Mouse (Mus musculus) limb, embryonic 12.5 days (tissue): ENCODE data around the gene Dpagt1. TPM values are rescaled to one million over a fixed set of nuclear protein-coding genes. Genes with fewer than 3 reads are reported as not detected.
"Not testable (repeated sequence)": the region's sequence is repeated elsewhere in the genome, so short reads cannot be mapped to it uniquely, and the experiment has no call there.

Experiments used
- ATAC-seq: fragments of 200-750 bp; cut with Nextera tagmentation; 2 replicates; pipeline ENCODE4 v1.8.0; 2017; ENCODE audit warnings: low read depth, moderate TSS enrichment; ENCODE audit not compliant: insufficient number of reproducible peaks, insufficient read depth, low FRiP score, low TSS enrichment
- H3K27ac ChIP-seq: fragments of 300-500 bp; sonication (generic); 2 replicates; pipeline ENCODE4 v1.5.1; 2016; ENCODE audit warnings: mild to moderate bottlenecking, moderate library complexity
- H3K27me3 ChIP-seq: fragments of 300-500 bp; sonication (generic); 2 replicates; pipeline ENCODE4 v1.6.1; 2016; ENCODE audit warnings: mild to moderate bottlenecking, moderate library complexity
- H3K36me3 ChIP-seq: fragments of 300-500 bp; sonication (generic); 2 replicates; pipeline ENCODE4 v1.6.1; 2016; ENCODE audit warnings: mild to moderate bottlenecking, moderate library complexity
- H3K4me1 ChIP-seq: fragments of 300-500 bp; sonication (generic); replicated peaks from 2 replicates; pipeline ENCODE4 v1.6.1; 2016
- H3K4me2 ChIP-seq: fragments of 300-500 bp; sonication (generic); 2 replicates; pipeline ENCODE4 v1.6.1; 2016; ENCODE audit warnings: mild to moderate bottlenecking, moderate library complexity
- H3K4me3 ChIP-seq: fragments of 300-500 bp; sonication (generic); replicated peaks from 2 replicates; pipeline ENCODE4 v1.5.1; 2016; ENCODE audit warnings: mild to moderate bottlenecking
- H3K9ac ChIP-seq: fragments of 300-500 bp; sonication (generic); replicated peaks from 2 replicates; pipeline ENCODE4 v1.6.1; 2016; ENCODE audit warnings: mild to moderate bottlenecking, moderate library complexity
- H3K9me3 ChIP-seq: fragments of 300-500 bp; sonication (generic); 2 replicates; pipeline ENCODE4 v1.6.1; 2016; ENCODE audit warnings: mild to moderate bottlenecking, moderate library complexity
- WGBS: fragments of 180-500 bp; shearing (Covaris S2); methylation state at CpG from one replicate; pipeline ENCODE4 v1.1.7; 2016; 5-methylcytosine and 5-hydroxymethylcytosine counted together
- polyA plus RNA-seq: library from polyadenylated mRNA; unstranded; fragments of >200 nt; fragmentation: Nextera tagmentation; extraction: Ambion mirVana; gene quantifications from 2 replicates; pipeline ENCODE4 v1.2.1, GENCODE M21; 2016

Dpagt1 gene
- polyA plus RNA-seq, result 38.1 and 38.6 TPM in 2 replicates

- Histone ChIP-seq H3K36me3 (peaks cover 25% of the 10 kb centered on the region), H3K27me3 (no peaks in the 10 kb centered on the region), H3K27ac (peak within 1 kb of the TSS; percentile 95), H3K9me3 (no peaks in the 10 kb centered on the region), H3K4me3 (peak within 1 kb of the TSS; percentile 75), H3K4me2 (peak within 1 kb of the TSS; percentile 79), H3K4me1 (peaks cover 14% of the 10 kb centered on the region), H3K9ac (peak within 1 kb of the TSS; percentile 88)
- no peak for ATAC-seq
- WGBS, result 3% methylated on average over 12 of the region's 12 CpGs
Measured at GRCm38 (mm10) chr9:44325768-44326370, at the start of gene Dpagt1. Gene Dpagt1 (plus strand): TSS chr9:44326019.

GRCm38 (mm10) chr9:44283183-44283582 lies 42.6 kb upstream of the Dpagt1 start:
- peaks cover 30% of the 10 kb centered on the region for H3K27me3 ChIP-seq
- ATAC-seq, result no peak
- peaks cover 6% of the 10 kb centered on the region; the same call in 1 of the 2 replicates for H3K36me3 ChIP-seq
- WGBS, result 70% methylated on average over 5 of the region's 5 CpGs
- no peak overlapping the region for H3K9ac ChIP-seq
- no peaks in the 10 kb centered on the region for H3K9me3 ChIP-seq
- no peak overlapping the region for H3K27ac ChIP-seq
- H3K4me2 ChIP-seq, result no peak overlapping the region
- peaks cover 11% of the 10 kb centered on the region for H3K4me1 ChIP-seq
- no peak overlapping the region for H3K4me3 ChIP-seq

- 14% methylated on average over 6 of the region's 6 CpGs for WGBS
- Histone ChIP-seq H3K4me3 (peak overlapping the region; percentile 76), H3K4me2 (peak overlapping the region; percentile 95; the same call in 1 of the 2 replicates), H3K4me1 (peaks cover 16% of the 10 kb centered on the region), H3K9me3 (0 out of 2 replicates have a peak, but pooled peaks cover 6% of the 10 kb centered on the region), H3K27me3 (peaks cover 46% of the 10 kb centered on the region), H3K27ac (no peak overlapping the region), H3K36me3 (peaks cover 14% of the 10 kb centered on the region), H3K9ac (peak overlapping the region; percentile 81; the same call in 1 of the 2 replicates)
- ATAC-seq, result no peak
Measured at GRCm38 (mm10) chr9:44286256-44286850, 39.5 kb upstream of the Dpagt1 start.

DNA sequence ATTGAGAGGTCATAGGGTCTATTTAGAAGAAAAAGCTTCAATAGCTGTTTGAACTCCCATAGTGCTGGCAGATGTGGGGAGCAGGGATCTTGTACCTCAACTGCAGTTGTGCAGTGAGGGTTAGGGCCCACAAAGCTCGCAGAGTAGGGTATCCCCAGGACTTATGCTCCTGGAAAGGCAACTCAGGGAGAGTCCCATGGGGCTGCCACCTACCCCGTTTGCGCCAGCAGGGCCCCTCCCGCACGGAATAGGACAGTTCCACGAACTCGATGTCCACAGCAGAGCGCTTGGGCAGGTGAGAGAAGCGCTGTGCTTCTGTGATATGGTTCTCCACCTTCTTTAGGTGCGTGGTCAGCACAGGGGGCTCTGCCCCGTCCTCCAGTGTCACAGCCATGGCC lies 38.8 kb upstream of the Dpagt1 start:
- H3K27ac ChIP-seq, result no peak overlapping the region
- 9% methylated on average over 11 of the region's 11 CpGs for WGBS

GRCm38 (mm10) chr9:44287401-44288075 lies 38.3 kb upstream of the Dpagt1 start:
- peak overlapping the region; percentile 76 for H3K4me3 ChIP-seq
- peaks cover 46% of the 10 kb centered on the region for H3K27me3 ChIP-seq
- peaks cover 26% of the 10 kb centered on the region for H3K36me3 ChIP-seq
- WGBS, result under 1% methylated on average over 47 of the region's 47 CpGs
- no peak overlapping the region for H3K27ac ChIP-seq
- peaks cover 16% of the 10 kb centered on the region for H3K4me1 ChIP-seq
- peak overlapping the region; percentile 81 for H3K9ac ChIP-seq
- ATAC-seq, result peak; percentile 50
- peak overlapping the region; percentile 95 for H3K4me2 ChIP-seq
- 0 out of 2 replicates have a peak, but pooled peaks cover 6% of the 10 kb centered on the region for H3K9me3 ChIP-seq

More for the DNA sequence above, 38.8 kb upstream of the Dpagt1 start:
- Histone ChIP-seq H3K36me3 (peaks cover 21% of the 10 kb centered on the region), H3K4me1 (peaks cover 16% of the 10 kb centered on the region), H3K4me3 (peak overlapping the region; percentile 76), H3K9ac (peak overlapping the region; percentile 81), H3K9me3 (0 out of 2 replicates have a peak, but pooled peaks cover 6% of the 10 kb centered on the region), H3K27me3 (peaks cover 46% of the 10 kb centered on the region), H3K4me2 (peak overlapping the region; percentile 95)
- no peak; the same call in 1 of the 2 replicates for ATAC-seq

DNA sequence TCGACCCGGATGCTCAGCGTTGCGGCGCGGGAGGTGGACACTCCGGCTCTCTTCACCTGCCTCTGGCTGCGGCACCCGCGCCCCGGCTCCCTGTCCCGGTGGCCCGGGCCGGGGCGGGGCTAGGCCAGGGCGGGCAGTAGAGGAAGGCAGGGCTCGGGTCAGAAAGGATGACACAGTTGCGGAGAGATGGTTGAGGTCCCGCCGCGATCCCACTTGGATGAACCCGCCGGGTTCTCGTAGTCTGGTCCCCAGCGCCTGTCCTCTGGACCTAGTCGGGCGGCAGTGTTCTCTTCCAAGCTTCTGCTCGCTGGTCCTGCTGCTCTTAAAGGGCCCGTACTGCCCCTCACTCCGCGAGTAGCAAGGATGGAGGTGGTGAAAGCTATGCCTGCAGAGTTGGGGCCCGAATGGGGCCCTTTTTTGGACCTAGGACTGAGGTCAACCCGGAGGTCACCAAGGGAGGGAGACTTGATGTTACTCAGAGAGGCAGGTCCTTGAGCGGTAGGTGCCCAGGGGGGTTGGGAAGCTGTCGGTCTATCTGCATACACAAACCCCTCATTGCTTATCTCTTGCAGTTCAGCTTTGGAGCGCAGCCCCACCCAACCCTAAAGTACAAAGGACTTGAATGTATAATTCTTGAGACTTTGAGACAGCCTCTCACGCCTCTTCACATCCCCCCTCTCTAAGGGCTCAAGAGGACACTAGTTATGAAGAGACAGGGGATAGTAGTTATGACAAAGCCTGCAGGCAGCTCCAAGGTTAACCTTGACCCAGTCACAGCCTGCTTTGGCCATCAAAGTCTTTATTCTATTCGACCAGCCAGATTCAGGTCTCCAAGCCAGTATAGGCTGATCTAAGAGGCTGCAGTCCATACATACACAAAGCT lies 37.5 kb upstream of the Dpagt1 start, which contains the start of gene Abcg4:
TSS of gene Abcg4 (minus strand) at position 540 of the 883 bp plus-strand sequence.
- peaks cover 46% of the 10 kb centered on the region for H3K27me3 ChIP-seq
- H3K27ac ChIP-seq, result no peak within 1 kb of the TSS
- H3K9me3 ChIP-seq, result 0 out of 2 replicates have a peak, but pooled peaks cover 6% of the 10 kb centered on the region
- peaks cover 16% of the 10 kb centered on the region for H3K4me1 ChIP-seq
- peak within 1 kb of the TSS; percentile 81 for H3K9ac ChIP-seq
- H3K4me2 ChIP-seq, result peak within 1 kb of the TSS; percentile 95
- WGBS, result under 1% methylated on average over 38 of the region's 38 CpGs
- H3K4me3 ChIP-seq, result peak within 1 kb of the TSS; percentile 76
- ATAC-seq, result peak; percentile 2; the same call in 1 of the 2 replicates
- peaks cover 34% of the 10 kb centered on the region for H3K36me3 ChIP-seq

GRCm38 (mm10) chr9:44288959-44289291 lies 36.9 kb upstream of the Dpagt1 start:
- peak overlapping the region; percentile 95 for H3K4me2 ChIP-seq

GRCm38 (mm10) chr9:44292490-44292889 lies 33.3 kb upstream of the Dpagt1 start:
- WGBS, result 70% methylated on average over 3 of the region's 3 CpGs
- ATAC-seq, result no peak
- H3K4me3 ChIP-seq, result no peak overlapping the region
- H3K9me3 ChIP-seq, result 0 out of 2 replicates have a peak, but pooled peaks cover 6% of the 10 kb centered on the region
- H3K27ac ChIP-seq, result no peak overlapping the region
- no peak overlapping the region for H3K9ac ChIP-seq
- H3K27me3 ChIP-seq, result peaks cover 22% of the 10 kb centered on the region
- no peak overlapping the region for H3K4me2 ChIP-seq
- H3K4me1 ChIP-seq, result peaks cover 5% of the 10 kb centered on the region
- peaks cover 73% of the 10 kb centered on the region for H3K36me3 ChIP-seq

More at GRCm38 (mm10) chr9:44288959-44289291, 36.9 kb upstream of the Dpagt1 start:
- Histone ChIP-seq H3K4me3 (peak overlapping the region; percentile 76), H3K27me3 (peaks cover 46% of the 10 kb centered on the region), H3K27ac (no peak overlapping the region), H3K9ac (0 out of 2 replicates have a peak overlapping the region, but pooled peaks have one; percentile 81), H3K4me1 (peaks cover 16% of the 10 kb centered on the region), H3K9me3 (0 out of 2 replicates have a peak, but pooled peaks cover 6% of the 10 kb centered on the region), H3K36me3 (peaks cover 40% of the 10 kb centered on the region)
- no peak for ATAC-seq
- WGBS, result 8% methylated on average over 11 of the region's 11 CpGs

GRCm38 (mm10) chr9:44300001-44300400 lies 25.8 kb upstream of the Dpagt1 start:
- 95% methylated on average over 3 of the region's 3 CpGs for WGBS
- H3K27ac ChIP-seq, H3K27me3 ChIP-seq, H3K9me3 ChIP-seq, H3K4me3 ChIP-seq, H3K9ac ChIP-seq, H3K4me2 ChIP-seq, ATAC-seq: not testable (repeated sequence)
- Histone ChIP-seq H3K4me1 (peaks cover 13% of the 10 kb centered on the region), H3K36me3 (peaks cover 77% of the 10 kb centered on the region)

- peaks cover 28% of the 10 kb centered on the region for H3K36me3 ChIP-seq
- peak within 1 kb of the TSS; percentile 96 for H3K4me3 ChIP-seq
- H3K4me2 ChIP-seq, result peak within 1 kb of the TSS; percentile 79
- H3K4me1 ChIP-seq, result peaks cover 13% of the 10 kb centered on the region
- no peaks in the 10 kb centered on the region for H3K27me3 ChIP-seq
- ATAC-seq, result peak; percentile 99
- under 1% methylated on average over 54 of the region's 54 CpGs for WGBS
- peak within 1 kb of the TSS; percentile 56 for H3K27ac ChIP-seq
- peak within 1 kb of the TSS; percentile 91 for H3K9ac ChIP-seq
- H3K9me3 ChIP-seq, result no peaks in the 10 kb centered on the region
Measured at GRCm38 (mm10) chr9:44305466-44306079, 20.2 kb upstream of the Dpagt1 start, which contains the start of gene Hinfp. Gene Hinfp (minus strand): TSS chr9:44305671.
